Mouse (Mus musculus) heart, adult 9 months (tissue): ENCODE results near the gene Rgs13.
A peak's percentile ranks its signal among the peaks of the same experiment; 100 is the strongest.

Experiments used
- DNase-seq, 2 experiments: peaks; one replicate each; pipeline ENCODE4 v3.0.0; 2022; ENCODE audit warnings: low spot score in 2 of 2

The Rgs13 gene

GRCm38 (mm10) chr1:144177166-144177565 lies at the start of gene Rgs13:
Gene Rgs13 (minus strand): TSS chr1:144177372.
- no peak for DNase-seq

- DNase-seq: no peak
These were observed 38.1 kb upstream of the Rgs13 start for GRCm38 (mm10) chr1:144215230-144215629.

GRCm38 (mm10) chr1:144210912-144211311 lies 33.7 kb upstream of the Rgs13 start:
- no peak for DNase-seq

- no peak for DNase-seq
These were observed 29.3 kb upstream of the Rgs13 start for GRCm38 (mm10) chr1:144206281-144207061.

- no peak for DNase-seq
These were observed 27.6 kb upstream of the Rgs13 start for GRCm38 (mm10) chr1:144204766-144205165.

- no peak for DNase-seq
These were observed 25.8 kb upstream of the Rgs13 start for GRCm38 (mm10) chr1:144202939-144203338.

GRCm38 (mm10) chr1:144200496-144200895 lies 23.3 kb upstream of the Rgs13 start:
- DNase-seq: peak; percentile 14 to 29

GRCm38 (mm10) chr1:144199538-144199937 lies 22.4 kb upstream of the Rgs13 start:
- DNase-seq: no peak

- DNase-seq: peak in 1 of 2 experiments; percentile 38
These were observed 20.5 kb upstream of the Rgs13 start for GRCm38 (mm10) chr1:144197684-144198083.

- DNase-seq: no peak
These were observed 9.7 kb upstream of the Rgs13 start for GRCm38 (mm10) chr1:144186655-144187396.

- no peak for DNase-seq
These were observed 8.0 kb upstream of the Rgs13 start for GRCm38 (mm10) chr1:144184955-144185715.

- DNase-seq: no peak
These were observed 6.5 kb upstream of the Rgs13 start for GRCm38 (mm10) chr1:144183622-144184021.

GRCm38 (mm10) chr1:144179559-144179958 lies 2.4 kb upstream of the Rgs13 start:
- DNase-seq: no peak

- no peak for DNase-seq
These were observed 1.2 kb upstream of the Rgs13 start for GRCm38 (mm10) chr1:144178281-144178957.

- DNase-seq: no peak
These were observed 448 bp upstream of the Rgs13 start for GRCm38 (mm10) chr1:144177620-144178019.

- no peak for DNase-seq
These were observed 2.4 kb downstream of the Rgs13 start for GRCm38 (mm10) chr1:144174760-144175159.

GRCm38 (mm10) chr1:144173568-144174036 lies 3.6 kb downstream of the Rgs13 start:
- DNase-seq: no peak

GRCm38 (mm10) chr1:144168921-144169320 lies 8.3 kb downstream of the Rgs13 start:
- no peak for DNase-seq

- DNase-seq: no peak
These were observed 9.4 kb downstream of the Rgs13 start for GRCm38 (mm10) chr1:144167761-144168160.

- no peak for DNase-seq
These were observed 10.3 kb downstream of the Rgs13 start for GRCm38 (mm10) chr1:144166897-144167296.

- DNase-seq: peak in 1 of 2 experiments; percentile 26
These were observed 10.9 kb downstream of the Rgs13 start for GRCm38 (mm10) chr1:144166275-144166674.
